Mouse (Mus musculus) heart, postnatal 10 days (tissue): ENCODE measurements around the gene Fam217a. TPM values are rescaled to one million over a fixed set of nuclear protein-coding genes. Genes with fewer than 3 reads are reported as not detected.
"Not testable (repeated sequence)": the region's sequence is repeated elsewhere in the genome, so short reads cannot be mapped to it uniquely, and the experiment has no call there.

Experiments used
- DNase-seq, 2 experiments: peaks; one replicate each; pipeline ENCODE4 v3.0.0; 2021
- intact Hi-C: fragments of 180-260 bp; cut with DNase I; formaldehyde crosslinking; loops from one replicate; pipeline ENCODE4 v1.15.1; 2025
- total RNA-seq, 2 experiments: library from RNA; stranded (reverse); gene quantifications; 2 replicates each; pipeline ENCODE4 v1.2.3; 2021

The Fam217a gene
- total RNA-seq: under 1 TPM; 0.27 to 0.29 TPM

- no peak for DNase-seq
- intact Hi-C loops: no loop called here
Observed at GRCm38 (mm10) chr13:34924210-34924609, at the start of gene Fam217a, which contains the start of gene 4933417A18Rik. TSS of gene Fam217a (minus strand) at chr13:34924310. TSS of gene 4933417A18Rik (plus strand) at chr13:34924409.

- intact Hi-C loops: loop anchor here (2.0 to 10.0 kb wide), 2 partner anchors 51 to 331 kb away; partner anchors contain the start of gene Eci2
- no peak for DNase-seq
Observed at GRCm38 (mm10) chr13:34973770-34974169, 49.7 kb upstream of the Fam217a start.

- intact Hi-C loops: loop anchor here (2.0 to 10.0 kb wide), 2 partner anchors 52 to 330 kb away; partner anchors contain the start of gene Eci2
- DNase-seq: peak in 1 of 2 experiments; percentile 26
Observed at GRCm38 (mm10) chr13:34973149-34973548, 49.0 kb upstream of the Fam217a start.

GRCm38 (mm10) chr13:34972456-34972855, 48.3 kb upstream of the Fam217a start:
- intact Hi-C loops: loop anchor here (2.0 to 10.0 kb wide), 2 partner anchors 52 to 330 kb away; partner anchors contain the start of gene Eci2

GRCm38 (mm10) chr13:34965647-34966046, 41.5 kb upstream of the Fam217a start:
- intact Hi-C loops, DNase-seq: not testable (repeated sequence)

More at GRCm38 (mm10) chr13:34972456-34972855, 48.3 kb upstream of the Fam217a start:
- DNase-seq: not testable (repeated sequence)

- intact Hi-C loops: no loop called here
- DNase-seq: no peak
Observed at GRCm38 (mm10) chr13:34964866-34965265, 40.8 kb upstream of the Fam217a start.

GRCm38 (mm10) chr13:34964419-34964818, 40.3 kb upstream of the Fam217a start:
- DNase-seq: peak; percentile 8
- intact Hi-C loops: no loop called here

- intact Hi-C loops: no loop called here
- DNase-seq: peak; percentile 40
Observed at GRCm38 (mm10) chr13:34963511-34964397, 39.6 kb upstream of the Fam217a start, which contains the start of gene Eci3. TSS of gene Eci3 (minus strand) at chr13:34963810.

GRCm38 (mm10) chr13:34960996-34961770, 37.1 kb upstream of the Fam217a start:
- intact Hi-C loops: no loop called here
- no peak for DNase-seq

- intact Hi-C loops, DNase-seq: not testable (repeated sequence)
Observed at GRCm38 (mm10) chr13:34958158-34958557, 34.0 kb upstream of the Fam217a start.

- no peak for DNase-seq
- intact Hi-C loops: no loop called here
Observed at GRCm38 (mm10) chr13:34956901-34957300, 32.8 kb upstream of the Fam217a start.

GRCm38 (mm10) chr13:34951437-34951836, 27.3 kb upstream of the Fam217a start:
- intact Hi-C loops, DNase-seq: not testable (repeated sequence)

GRCm38 (mm10) chr13:34942370-34942769, 18.3 kb upstream of the Fam217a start:
- intact Hi-C loops: no loop called here
- no peak for DNase-seq

GRCm38 (mm10) chr13:34934931-34935644, 11.0 kb upstream of the Fam217a start:
- DNase-seq: no peak
- intact Hi-C loops: no loop called here

- peak; percentile 15 to 22 for DNase-seq
- intact Hi-C loops: no loop called here
Observed at GRCm38 (mm10) chr13:34916520-34917167, 7.5 kb downstream of the Fam217a start.

- no peak for DNase-seq
- intact Hi-C loops: no loop called here
Observed at GRCm38 (mm10) chr13:34914614-34915013, 9.5 kb downstream of the Fam217a start.

- intact Hi-C loops: no loop called here
- no peak for DNase-seq
Observed at GRCm38 (mm10) chr13:34892871-34893270, 31.2 kb downstream of the Fam217a start.

- no peak for DNase-seq
- intact Hi-C loops: loop anchor here (10.0 kb wide), 1 partner anchor 832 kb away; no protein-coding TSS in a partner anchor
Observed at GRCm38 (mm10) chr13:34876481-34876880, 47.6 kb downstream of the Fam217a start.

GRCm38 (mm10) chr13:34875741-34876445, 48.2 kb downstream of the Fam217a start:
- DNase-seq: peak in 1 of 2 experiments; percentile 80
- intact Hi-C loops: loop anchor here (10.0 kb wide), 1 partner anchor 831 kb away; no protein-coding TSS in a partner anchor
